Mouse (Mus musculus) midbrain, embryonic 11.5 days (tissue): ENCODE measurements around the gene Cela3a. TPM values are rescaled to one million over a fixed set of nuclear protein-coding genes. Genes with fewer than 3 reads are reported as not detected.

Experiments used
- ATAC-seq: fragments of 200-750 bp; cut with Nextera tagmentation; 2 replicates; pipeline ENCODE4 v1.8.0; 2017; ENCODE audit warnings: moderate TSS enrichment, moderate library complexity; ENCODE audit not compliant: low FRiP score
- DNase-seq: peaks from one replicate; pipeline ENCODE4 v3.0.0; 2015; ENCODE audit warnings: low spot score; ENCODE audit errors: missing footprints
- H3K27ac ChIP-seq: fragments of 300-500 bp; sonication (generic); 2 replicates; pipeline ENCODE4 v1.5.1; 2014; ENCODE audit warnings: low read depth, low read length
- H3K27me3 ChIP-seq: fragments of 300-500 bp; sonication (generic); 2 replicates; pipeline ENCODE4 v1.6.1; 2014; ENCODE audit warnings: mild to moderate bottlenecking, low read length, moderate library complexity, mixed read lengths; ENCODE audit not compliant: control insufficient read depth, insufficient read depth
- H3K36me3 ChIP-seq: fragments of 300-500 bp; sonication (generic); 2 replicates; pipeline ENCODE4 v1.6.1; 2014; ENCODE audit warnings: mild to moderate bottlenecking, low read length, moderate library complexity, mixed read lengths; ENCODE audit not compliant: control insufficient read depth, insufficient read depth
- H3K4me1 ChIP-seq: fragments of 300-500 bp; sonication (generic); 2 replicates; pipeline ENCODE4 v1.6.1; 2014; ENCODE audit warnings: low read length; ENCODE audit not compliant: control insufficient read depth, insufficient read depth
- H3K4me2 ChIP-seq: fragments of 300-500 bp; sonication (generic); 2 replicates; pipeline ENCODE4 v1.6.1; 2014; ENCODE audit warnings: mild to moderate bottlenecking, moderate library complexity
- H3K4me3 ChIP-seq: fragments of 300-500 bp; sonication (generic); 2 replicates; pipeline ENCODE4 v1.5.1; 2014; ENCODE audit warnings: low read depth, low read length
- H3K9ac ChIP-seq: fragments of 300-500 bp; sonication (generic); 2 replicates; pipeline ENCODE4 v1.6.1; 2014; ENCODE audit warnings: low read length
- H3K9me3 ChIP-seq: fragments of 300-500 bp; sonication (generic); 2 replicates; pipeline ENCODE4 v1.6.1; 2016; ENCODE audit warnings: low read length; ENCODE audit not compliant: control insufficient read depth
- WGBS: fragments of 180-500 bp; shearing (Covaris S2); extraction: QIAGEN DNeasy Blood & Tissue Kit; methylation state at CpG from one replicate; pipeline ENCODE4 v1.1.7; 2014; 5-methylcytosine and 5-hydroxymethylcytosine counted together
- polyA plus RNA-seq: library from polyadenylated mRNA; unstranded; fragments of >200 nt; fragmentation: Nextera tagmentation; extraction: Ambion mirVana; gene quantifications from 2 replicates; pipeline ENCODE4 v1.2.1, GENCODE M21; 2014

The Cela3a gene
- polyA plus RNA-seq, 1 experiment from 2014 or later: not detected

DNA sequence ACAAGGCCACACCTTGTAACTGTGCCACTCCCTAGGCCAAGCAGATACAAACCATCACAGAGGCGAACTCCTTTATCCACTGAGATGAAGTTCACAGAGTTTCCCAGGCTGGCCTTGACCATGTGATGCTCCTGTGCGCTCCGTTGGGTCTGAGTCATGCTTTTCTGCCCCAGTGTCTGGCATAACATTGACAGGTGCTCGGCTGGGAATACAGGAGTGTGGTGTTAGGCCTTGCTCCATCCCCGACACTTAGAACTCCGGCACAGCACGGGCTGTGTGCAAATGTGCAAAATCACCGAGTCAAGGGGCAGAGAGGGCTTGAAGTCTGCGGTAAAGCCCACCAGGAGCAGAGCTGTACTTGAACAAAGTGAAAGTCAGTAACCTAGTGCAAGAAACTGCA, 16.7 kb downstream of the Cela3a start:
- Histone ChIP-seq H3K4me1 (peaks cover 2% of the 10 kb centered on the region; the same call in 1 of the 2 replicates), H3K4me3 (no peak overlapping the region), H3K36me3 (no peaks in the 10 kb centered on the region), H3K27me3 (no peaks in the 10 kb centered on the region), H3K4me2 (no peak overlapping the region), H3K9ac (no peak overlapping the region), H3K27ac (no peak overlapping the region), H3K9me3 (peaks cover 3% of the 10 kb centered on the region; the same call in 1 of the 2 replicates)
- ATAC-seq (no peak), DNase-seq (peak; percentile 41)
- 85% methylated on average over 9 of the region's 9 CpGs for WGBS

DNA sequence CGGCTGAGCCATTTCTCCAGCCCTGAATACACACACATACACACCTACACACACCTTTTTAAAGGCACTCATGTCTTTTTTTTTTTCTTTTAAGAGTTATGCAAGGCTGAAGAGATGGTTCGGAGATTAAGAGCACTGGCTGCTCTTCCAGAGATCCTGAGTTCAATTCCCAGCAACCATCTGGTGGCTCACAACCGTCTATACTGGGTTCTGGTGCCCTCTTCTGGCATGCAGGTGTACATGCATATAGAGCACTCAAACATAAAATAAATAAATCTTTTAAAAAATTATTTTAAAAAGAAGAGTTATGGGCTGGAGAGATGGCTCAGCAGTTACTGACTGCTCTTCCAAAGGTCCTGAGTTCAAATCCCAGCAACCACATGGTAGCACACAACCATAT, 18.3 kb downstream of the Cela3a start:
- peaks cover 8% of the 10 kb centered on the region; the same call in 1 of the 2 replicates for H3K4me1 ChIP-seq
- no peak for ATAC-seq
- no peak overlapping the region for H3K27ac ChIP-seq
- WGBS: 87% methylated on average over 3 of the region's 3 CpGs
- no peaks in the 10 kb centered on the region for H3K36me3 ChIP-seq
- H3K4me2 ChIP-seq: no peak overlapping the region
- no peak overlapping the region for H3K9ac ChIP-seq
- no peak overlapping the region for H3K4me3 ChIP-seq
- peaks cover 3% of the 10 kb centered on the region; the same call in 1 of the 2 replicates for H3K9me3 ChIP-seq
- DNase-seq: no peak
- H3K27me3 ChIP-seq: no peaks in the 10 kb centered on the region

DNA sequence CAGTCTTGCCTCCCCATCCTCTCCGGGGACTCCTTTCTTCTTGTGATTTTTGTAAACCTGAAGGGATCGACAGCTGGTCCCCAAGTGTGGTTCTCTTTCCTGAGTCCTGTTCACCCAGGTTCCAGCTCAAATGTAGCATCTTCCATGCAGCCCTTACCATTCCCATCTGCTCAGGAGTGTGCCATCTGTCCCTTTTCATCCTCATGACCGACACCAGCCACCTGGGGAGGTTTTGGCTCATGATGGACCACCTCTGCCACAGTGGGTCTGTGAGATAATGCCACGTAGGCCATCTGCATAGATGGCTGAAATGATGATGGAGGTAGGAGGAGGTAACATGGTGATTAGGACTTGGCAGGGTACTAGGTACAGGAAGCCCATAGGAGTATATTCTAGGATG, 19.4 kb downstream of the Cela3a start:
- Histone ChIP-seq H3K9ac (no peak overlapping the region), H3K4me2 (no peak overlapping the region), H3K4me3 (no peak overlapping the region), H3K27me3 (no peaks in the 10 kb centered on the region), H3K9me3 (peaks cover 3% of the 10 kb centered on the region; the same call in 1 of the 2 replicates), H3K27ac (no peak overlapping the region), H3K36me3 (no peaks in the 10 kb centered on the region), H3K4me1 (peaks cover 8% of the 10 kb centered on the region; the same call in 1 of the 2 replicates)
- WGBS: 93% methylated on average over 4 of the region's 4 CpGs
- DNase-seq (no peak), ATAC-seq (no peak)

DNA sequence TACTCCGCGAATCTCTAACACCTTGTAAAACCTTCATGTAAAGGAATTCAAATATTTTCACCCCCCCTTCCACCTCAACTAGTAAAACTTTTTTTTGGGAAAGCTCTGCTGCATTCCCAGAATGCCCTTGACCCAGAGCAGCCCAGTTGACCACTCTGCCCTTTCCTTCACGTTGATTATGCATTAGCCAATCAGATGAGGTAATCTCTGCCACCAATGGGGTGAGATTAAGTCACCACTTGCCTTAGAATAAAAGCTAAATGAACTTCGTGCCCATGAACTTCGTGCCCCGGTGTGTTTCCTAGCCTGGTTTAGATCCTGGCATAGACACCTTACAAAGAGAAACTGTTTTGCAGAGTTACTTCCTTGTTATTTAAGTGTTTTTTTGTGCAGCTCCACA, 20.6 kb downstream of the Cela3a start:
- ATAC-seq (no peak), DNase-seq (no peak)
- Histone ChIP-seq H3K9ac (peak overlapping the region; percentile 86), H3K4me1 (peaks cover 8% of the 10 kb centered on the region; the same call in 1 of the 2 replicates), H3K9me3 (peaks cover 3% of the 10 kb centered on the region; the same call in 1 of the 2 replicates), H3K4me3 (peak overlapping the region; percentile 81), H3K27me3 (no peaks in the 10 kb centered on the region), H3K36me3 (no peaks in the 10 kb centered on the region), H3K4me2 (peak overlapping the region; percentile 85), H3K27ac (no peak overlapping the region)
- 53% methylated on average over 6 of the region's 6 CpGs for WGBS

DNA sequence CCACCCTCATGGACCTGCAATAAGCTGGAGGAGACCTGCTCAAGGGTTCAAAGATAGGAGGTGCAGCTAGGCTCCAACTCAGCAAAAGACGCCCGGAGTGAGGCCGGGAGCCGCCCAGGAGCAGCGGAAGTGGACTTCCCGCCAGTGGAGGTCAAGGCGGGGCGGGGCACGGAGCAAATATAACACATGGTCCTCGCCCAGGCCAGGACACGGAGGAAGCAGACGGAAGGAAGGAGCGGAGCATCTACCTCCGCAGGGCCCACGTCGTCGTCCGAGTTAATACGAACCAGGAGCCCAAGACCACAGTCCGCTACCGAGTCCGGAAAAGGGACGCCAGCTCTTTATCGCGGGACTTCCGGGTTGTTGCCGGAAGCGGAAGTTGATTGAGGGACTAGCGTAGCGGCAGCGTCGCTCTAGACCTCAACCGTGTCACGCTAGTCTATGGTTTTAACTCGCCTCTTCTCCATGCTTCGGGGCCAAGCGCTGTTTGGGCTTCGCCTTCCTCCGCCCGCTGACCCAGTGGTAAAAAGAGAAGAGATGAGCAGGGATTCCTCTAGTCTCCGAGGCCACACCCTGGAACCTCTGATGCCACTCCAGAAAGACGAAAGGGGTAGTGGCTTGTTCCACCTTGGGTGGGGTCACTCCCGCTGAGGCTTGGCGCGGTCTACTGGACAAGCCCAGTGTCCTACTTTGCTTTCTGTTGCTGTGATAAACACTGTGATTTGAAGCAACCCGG, 21.4 kb downstream of the Cela3a start:
- DNase-seq: peak; percentile 99
- no peaks in the 10 kb centered on the region for H3K27me3 ChIP-seq
- H3K4me1 ChIP-seq: peaks cover 8% of the 10 kb centered on the region; the same call in 1 of the 2 replicates
- 1% methylated on average over 46 of the region's 46 CpGs for WGBS
- peak overlapping the region; percentile 86 for H3K9ac ChIP-seq
- peak overlapping the region; percentile 76 for H3K27ac ChIP-seq
- peak overlapping the region; percentile 85 for H3K4me2 ChIP-seq
- peak; percentile 90 for ATAC-seq
- peaks cover 3% of the 10 kb centered on the region; the same call in 1 of the 2 replicates for H3K9me3 ChIP-seq
- H3K4me3 ChIP-seq: peak overlapping the region; percentile 81
- no peaks in the 10 kb centered on the region for H3K36me3 ChIP-seq

DNA sequence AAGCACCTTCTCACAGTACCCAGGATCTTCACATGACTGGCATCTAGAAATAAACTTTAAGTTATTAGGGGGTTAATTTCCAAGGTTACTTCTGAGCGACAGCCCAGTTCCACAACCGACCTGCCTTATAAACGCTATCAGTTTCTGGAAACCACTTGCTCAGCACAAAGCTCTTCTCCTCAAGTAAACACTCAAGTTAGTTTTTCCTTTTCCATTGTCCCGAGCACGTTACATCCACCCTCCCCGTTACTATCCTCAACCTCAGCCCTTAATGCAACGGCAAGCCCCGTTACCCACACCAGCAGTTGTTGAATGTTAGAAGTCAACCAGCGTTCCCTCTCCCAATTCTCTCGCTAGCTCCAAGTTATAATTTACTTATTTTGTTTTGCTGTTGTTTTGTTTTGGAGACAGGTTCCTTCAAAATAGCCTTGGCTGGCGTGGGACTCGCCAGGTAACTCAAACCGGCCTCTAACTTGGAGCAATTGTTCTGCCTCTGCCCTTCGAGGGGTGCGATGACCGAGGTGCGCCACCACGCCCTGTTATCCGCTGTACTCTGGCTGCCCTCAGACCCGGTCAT, 22.0 kb downstream of the Cela3a start:
- Histone ChIP-seq H3K27ac (peak overlapping the region; percentile 76), H3K36me3 (no peaks in the 10 kb centered on the region), H3K4me2 (peak overlapping the region; percentile 85), H3K4me3 (peak overlapping the region; percentile 81), H3K9me3 (peaks cover 3% of the 10 kb centered on the region; the same call in 1 of the 2 replicates), H3K27me3 (no peaks in the 10 kb centered on the region), H3K4me1 (peaks cover 8% of the 10 kb centered on the region; the same call in 1 of the 2 replicates), H3K9ac (peak overlapping the region; percentile 86)
- no peak for ATAC-seq
- DNase-seq: peak; percentile 96
- WGBS: under 1% methylated on average over 20 of the region's 20 CpGs

DNA sequence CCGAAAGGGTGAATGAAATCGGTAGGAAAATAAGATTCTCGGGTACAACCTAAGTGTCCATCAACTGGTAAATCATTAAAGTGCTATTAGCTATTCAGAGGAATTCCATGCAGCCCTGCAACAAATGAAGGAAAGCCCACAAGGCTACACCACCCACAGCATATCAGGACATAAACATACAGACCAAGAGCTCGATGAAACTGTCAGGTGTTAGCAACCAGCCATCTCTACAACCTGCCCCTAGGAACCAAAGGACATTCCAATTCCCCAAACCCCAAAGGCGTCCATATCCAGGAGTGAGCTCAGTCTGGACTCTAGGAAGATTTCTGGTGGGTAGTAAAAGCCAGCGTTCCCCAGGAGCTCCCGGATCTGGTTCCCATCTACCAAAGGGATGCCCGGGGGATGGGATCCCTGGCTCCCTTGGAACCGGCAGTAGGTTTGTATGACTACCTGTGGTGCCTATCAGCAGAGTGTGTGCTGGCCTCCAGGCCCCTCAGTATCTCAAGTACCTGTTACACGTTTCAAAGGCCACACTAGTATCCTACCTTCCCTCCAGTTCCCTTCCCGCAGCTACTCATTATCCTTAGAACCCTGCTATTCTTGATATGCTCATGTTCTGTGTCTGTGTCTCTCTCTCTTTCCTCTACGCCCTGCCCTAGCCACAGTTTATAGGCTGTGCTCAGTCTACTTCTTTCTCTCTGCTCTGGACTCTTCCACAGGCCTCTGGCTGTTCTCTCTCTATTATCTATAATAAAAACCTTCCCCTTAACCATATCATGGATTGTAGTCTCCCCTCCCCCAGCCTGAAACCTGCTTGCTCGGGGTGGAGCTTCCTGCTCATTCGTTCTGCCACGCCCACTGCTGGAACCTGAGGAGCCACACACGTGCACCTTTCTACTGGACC, 28.6 kb downstream of the Cela3a start:
- Histone ChIP-seq H3K9me3 (no peaks in the 10 kb centered on the region), H3K9ac (no peak overlapping the region), H3K4me2 (no peak overlapping the region), H3K4me1 (no peaks in the 10 kb centered on the region), H3K4me3 (no peak overlapping the region), H3K27me3 (no peaks in the 10 kb centered on the region), H3K27ac (no peak overlapping the region), H3K36me3 (no peaks in the 10 kb centered on the region)
- DNase-seq (peak; percentile 77), ATAC-seq (no peak)
- 39% methylated on average over 14 of the region's 16 CpGs for WGBS

DNA sequence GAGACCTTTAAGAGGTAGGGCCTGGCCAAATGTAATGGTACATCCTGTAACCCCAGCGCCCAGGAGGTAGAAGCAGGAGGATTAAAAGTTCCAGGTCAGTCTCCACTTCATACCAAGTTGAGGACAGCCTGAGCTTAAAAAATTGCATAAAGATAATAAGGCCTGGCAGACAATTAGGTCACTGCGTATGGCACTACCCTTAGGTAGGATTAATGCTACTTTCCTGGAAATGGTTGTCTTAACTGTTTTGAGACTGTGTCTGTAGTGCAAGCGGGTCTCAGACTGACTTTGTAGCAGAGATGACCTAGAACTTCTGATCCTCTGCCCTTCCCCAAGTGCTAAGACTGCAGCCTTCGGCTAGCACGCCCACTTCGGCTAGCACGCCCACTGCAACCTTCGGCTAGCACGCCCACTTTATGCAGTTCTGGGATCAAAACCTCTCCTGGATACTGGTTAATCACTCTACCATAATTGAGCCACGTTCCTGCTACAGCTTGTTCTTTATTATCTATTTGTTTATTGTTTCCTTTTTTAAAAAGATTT, 29.8 kb downstream of the Cela3a start:
- no peak overlapping the region for H3K4me2 ChIP-seq
- no peaks in the 10 kb centered on the region for H3K9me3 ChIP-seq
- H3K27me3 ChIP-seq: no peaks in the 10 kb centered on the region
- H3K9ac ChIP-seq: no peak overlapping the region
- no peaks in the 10 kb centered on the region for H3K4me1 ChIP-seq
- WGBS: 90% methylated on average over 10 of the region's 10 CpGs
- no peaks in the 10 kb centered on the region for H3K36me3 ChIP-seq
- no peak overlapping the region for H3K27ac ChIP-seq
- H3K4me3 ChIP-seq: no peak overlapping the region
- peak; percentile 70 for DNase-seq
- ATAC-seq: no peak
